Mouse (Mus musculus) retina, embryonic 14.5 days (tissue): ENCODE data around the gene C1qtnf4.

Experiments used
- DNase-seq: peaks from one replicate; pipeline ENCODE4 v3.0.0-alpha.2; 2015; ENCODE audit warnings: low spot score

C1qtnf4 gene

DNA sequence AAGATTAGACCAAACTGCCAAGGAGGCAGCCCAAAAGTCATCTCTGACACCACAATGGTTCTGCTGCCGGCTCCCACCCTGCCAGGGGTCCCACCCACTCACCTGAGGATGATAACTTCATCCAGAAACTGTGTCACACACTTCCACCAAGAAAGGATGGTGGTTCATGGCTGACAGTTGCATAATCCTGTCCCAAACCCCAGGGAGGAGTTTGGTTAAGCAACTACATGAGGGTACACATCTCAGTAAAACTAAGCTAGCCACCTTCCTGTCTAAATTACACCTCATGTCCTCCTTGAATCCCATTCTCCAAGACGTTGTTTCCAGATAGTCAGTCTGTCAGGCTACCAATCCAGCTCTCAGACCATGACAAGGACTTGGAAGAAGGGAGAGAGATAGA, 46.6 kb downstream of the C1qtnf4 start:
- DNase-seq: no peak

DNA sequence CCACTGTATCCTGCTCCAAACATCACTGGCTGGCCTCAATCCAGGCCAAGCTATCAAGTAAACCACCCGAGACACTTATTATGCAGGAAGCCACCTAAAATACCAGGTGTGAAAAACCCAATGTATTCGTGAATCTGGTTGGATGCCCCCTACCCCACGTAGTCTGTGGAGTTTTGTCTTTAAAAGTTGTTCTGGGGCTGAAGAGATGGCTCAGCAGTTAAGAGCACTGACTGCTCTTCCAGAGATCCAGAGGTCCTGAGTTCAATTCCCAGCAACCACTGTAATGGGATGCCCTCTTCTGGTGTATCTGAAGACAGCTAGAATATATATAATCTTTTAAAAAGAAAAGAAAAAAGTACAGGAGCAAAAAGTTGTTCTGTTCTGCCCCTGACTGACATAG, 52.7 kb downstream of the C1qtnf4 start:
- no peak for DNase-seq

DNA sequence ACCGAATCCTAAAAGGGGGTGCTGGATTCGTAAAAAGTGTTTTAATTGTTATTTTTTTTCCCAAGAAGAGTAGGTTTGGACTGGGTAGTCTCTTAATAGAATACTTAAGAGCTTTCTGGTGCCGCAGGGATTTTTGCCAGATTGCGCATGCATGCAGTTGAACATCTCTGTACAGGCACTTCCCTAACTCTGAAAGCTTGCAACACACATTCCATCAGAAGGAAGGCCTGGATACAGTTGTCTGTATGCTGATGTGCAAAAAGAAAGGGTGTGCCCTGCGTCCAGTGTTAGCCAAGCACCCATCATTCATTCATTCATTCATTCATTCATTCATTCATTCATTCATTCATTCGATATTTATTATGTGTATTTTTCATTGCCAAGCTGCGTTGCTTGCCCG, 54.1 kb downstream of the C1qtnf4 start:
- no peak for DNase-seq
